Mouse (Mus musculus) embryo, embryonic 11 days (tissue): ENCODE data around the gene Elmo1.

Source experiments
- DNase-seq: peaks from one replicate; pipeline ENCODE4 v3.0.0-alpha.2; 2015

Elmo1 gene

DNA sequence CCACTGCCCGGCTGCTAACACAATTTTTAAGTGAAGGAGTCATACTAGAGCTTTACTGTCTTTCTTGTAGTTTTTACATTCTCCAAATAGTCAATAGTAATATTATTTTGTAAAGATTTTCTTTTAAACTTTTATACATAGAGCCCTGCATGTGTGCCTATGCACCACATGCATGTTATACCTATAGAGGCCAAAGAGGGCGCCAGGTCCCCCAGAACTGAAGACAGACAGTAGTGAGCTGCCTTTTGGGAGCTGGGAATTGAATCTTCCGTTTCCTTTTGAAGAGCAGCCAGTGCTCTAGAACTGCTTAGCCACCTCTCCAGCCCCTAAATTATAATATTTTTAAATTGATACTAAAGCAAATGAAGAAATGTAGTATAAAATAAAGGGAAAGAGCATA, 398.7 kb downstream of the Elmo1 start:
- no peak for DNase-seq

DNA sequence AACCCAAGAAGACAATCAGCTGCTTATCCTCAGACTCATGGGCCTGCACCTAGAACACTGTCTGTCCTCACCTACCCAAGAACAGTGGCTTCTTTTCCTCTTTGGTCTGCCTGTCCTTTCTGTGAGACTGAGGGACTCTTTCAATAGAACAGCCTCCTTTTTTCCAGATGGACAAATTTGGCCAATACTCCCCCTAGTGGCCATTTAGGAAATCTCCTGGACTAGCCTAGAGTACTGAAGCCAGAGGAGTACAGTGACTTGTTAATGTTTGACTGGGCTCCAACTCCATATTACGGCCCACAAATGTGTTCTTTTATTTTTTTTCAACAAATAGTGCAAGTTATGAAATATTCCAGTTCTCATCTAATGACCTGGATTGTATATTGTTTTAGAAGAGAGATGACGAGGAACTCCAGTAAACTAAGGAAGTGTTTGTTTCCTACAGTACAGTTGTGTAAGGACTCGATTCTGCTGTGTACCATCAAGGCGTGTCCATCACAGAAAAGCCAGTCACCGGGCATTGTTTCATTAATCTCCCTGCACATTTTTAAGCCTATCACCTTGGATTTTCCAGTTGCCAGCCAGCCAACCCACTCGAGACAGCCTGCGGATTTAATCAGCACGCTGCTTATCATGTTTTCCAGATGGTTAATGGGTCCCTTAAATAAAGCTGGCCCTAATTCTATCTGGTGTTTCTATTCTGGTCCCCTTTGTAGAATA, 399.5 kb downstream of the Elmo1 start:
- peak; percentile 77 for DNase-seq

DNA sequence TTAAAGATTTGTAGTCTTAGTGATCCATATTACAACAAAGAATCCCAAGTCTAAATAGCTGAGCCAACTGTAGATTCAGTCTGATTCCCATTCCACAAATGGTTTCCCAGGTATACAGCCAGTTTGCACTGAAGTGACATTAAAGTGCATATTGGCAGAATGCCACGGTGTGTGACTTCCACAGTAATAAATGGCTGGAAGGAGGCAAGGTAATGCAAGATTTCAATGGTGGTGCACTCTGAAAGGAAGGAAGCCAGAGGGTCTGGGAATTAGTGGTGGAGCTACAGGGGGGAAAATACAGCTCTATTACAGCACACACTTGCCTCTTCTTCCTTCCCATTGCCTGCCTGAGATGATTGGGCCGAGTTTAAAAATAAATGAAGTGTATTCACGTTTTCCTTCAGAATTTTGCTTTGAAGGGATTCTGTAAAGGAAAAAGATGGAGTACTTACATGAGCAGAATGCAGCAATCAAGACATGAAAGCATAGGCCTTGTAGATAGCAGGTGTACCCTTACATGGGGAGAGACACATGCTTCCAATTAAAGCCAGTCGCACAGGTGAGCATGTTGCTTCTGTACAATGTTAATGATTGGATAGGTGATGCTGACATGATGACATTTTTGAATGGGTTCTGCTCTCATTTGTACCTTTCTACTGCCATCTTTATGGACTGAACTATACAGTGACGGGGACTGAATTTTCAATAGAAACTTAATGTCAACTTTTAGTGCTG, 400.6 kb downstream of the Elmo1 start:
- DNase-seq, result no peak

DNA sequence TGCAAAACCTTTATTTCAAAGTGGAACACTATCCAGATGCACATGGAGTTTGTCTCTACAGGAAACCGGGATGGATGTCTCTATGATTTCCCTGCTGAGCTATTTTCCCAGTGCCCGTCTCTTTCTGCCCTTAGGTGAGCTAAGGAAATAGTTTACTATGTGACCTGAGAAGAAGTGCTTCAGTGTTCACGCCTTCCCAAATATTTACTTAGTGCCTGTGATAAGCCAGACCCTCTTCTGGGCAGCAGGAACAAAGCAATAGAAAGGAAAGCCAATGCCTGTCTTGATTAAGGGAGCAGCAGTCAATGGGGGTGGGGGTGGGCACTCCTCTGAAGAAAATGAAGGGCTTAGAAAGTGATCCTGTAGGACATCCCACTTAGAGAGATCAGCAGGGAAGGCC, 401.3 kb downstream of the Elmo1 start:
- DNase-seq, result no peak

DNA sequence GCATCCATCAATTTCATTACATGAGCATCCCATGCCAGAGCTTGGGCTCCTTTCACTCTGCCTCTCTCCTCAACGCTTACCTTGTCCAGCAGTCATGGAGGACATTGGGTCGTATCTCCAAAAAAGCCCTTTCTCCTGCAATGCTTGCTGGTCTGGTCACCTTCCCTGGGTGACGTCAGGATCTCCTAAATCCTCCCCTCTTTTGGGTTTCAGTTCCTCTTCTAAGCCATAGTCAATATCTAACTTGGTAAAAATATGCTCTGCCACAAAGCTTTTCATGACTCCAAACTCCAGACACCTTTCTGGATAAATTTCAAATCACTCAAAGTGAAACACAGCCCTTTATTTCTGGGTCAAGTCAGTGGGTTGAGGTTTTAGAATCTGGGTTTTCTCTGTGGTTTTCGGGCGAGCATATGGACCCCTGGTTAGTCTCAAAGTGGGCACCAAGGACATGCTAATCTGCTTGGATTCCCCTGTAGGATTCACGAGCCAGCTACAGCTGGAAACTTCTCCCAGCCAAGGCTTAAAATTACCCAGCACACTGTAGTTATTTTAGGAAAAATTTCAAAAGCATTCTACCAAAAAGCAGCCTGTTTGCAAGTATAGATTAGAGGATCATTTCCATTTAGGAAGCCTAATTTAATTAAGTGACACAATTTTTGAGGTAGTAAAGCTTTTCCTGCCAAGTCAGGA, 403.8 kb downstream of the Elmo1 start:
- no peak for DNase-seq

DNA sequence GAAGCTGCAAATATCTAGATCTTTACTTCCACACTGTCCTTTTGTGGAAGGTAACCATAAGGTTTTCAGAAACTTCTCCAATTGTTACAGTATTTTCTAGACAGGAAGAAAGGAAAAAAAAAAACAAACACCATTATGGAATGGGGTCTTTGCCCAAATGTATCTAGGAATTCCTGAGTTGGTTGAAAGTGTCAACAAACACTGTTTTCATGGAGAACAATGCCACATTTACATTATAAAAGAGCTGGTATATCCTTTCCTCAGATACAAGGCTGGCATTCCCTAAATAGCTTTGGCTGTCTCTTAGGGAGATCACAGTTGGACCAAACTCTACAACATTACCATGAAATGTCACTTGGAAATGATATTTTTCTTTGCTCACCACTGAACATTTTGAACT, 411.5 kb downstream of the Elmo1 start:
- no peak for DNase-seq

DNA sequence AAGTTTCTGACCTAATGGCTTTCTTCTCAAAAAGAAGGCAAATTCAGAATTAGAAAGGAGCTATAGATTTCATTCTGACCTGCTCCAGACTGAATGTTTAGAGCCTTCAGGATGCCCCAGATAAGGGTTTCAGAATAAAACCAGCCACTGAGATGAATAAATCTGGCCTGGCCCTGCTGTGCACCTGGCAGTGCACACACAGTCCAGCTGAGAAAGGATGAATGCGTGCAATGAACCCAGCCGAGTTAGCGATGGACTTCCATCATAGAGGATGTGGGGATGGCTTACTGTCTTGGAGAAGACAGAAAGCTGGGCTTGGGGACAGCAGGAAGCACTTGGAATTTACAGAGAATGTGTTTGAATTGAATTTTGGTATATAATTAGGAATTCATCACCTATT, 413.0 kb downstream of the Elmo1 start:
- DNase-seq, result no peak

DNA sequence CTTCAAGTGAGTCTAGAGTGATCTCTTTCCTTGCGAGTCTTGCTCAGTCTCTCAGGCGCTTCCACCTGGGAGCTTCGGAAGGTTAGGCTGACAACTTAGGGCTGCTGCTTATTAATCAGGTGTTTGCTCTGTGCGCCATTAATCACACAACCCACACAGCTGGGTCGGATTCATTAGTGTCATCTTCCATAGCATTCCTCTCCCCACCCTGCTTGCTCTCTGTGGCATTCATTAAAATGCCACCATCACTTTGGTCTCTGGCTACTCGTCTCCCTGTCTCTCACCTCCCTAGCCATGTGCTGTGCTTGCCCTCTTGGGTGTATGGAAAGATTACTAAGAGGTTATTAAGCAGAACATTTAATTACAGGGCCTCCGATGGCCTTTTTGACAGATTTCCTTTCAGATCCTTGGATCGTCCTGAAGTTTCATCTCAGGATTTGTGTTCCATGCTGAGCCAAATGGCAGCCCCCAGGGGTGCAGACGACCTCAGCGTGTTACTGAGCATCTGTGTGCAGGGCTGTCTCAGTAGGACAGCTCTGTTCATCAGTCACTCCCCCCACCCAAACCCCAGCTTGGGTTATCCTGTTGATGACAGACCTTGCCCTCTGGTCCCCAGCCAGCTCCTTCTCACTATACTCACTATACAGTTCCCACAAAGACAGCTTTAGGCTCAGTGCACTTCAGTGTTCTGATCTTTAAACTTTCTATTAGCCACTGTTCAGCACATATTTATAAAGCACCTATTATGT, 417.2 kb downstream of the Elmo1 start:
- peak; percentile 8 for DNase-seq

DNA sequence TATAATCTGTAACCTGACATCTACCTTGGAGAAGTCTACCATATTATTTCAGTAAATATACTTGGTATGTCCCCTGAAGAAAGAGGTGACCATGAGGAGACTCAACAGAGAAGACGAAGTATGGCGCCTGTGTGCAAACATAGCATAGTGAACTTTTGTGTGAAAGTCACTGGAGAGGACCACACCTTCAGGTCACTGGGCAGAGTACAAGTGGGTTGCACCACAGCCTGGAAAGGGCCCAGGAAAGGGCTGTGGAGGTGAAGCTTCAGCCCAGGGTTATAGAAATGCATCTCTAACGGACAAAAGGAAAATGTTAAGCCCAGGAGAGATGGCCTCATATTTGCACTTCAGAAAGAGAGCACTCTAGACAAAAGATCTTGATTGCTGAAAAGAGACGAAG, 420.6 kb downstream of the Elmo1 start:
- DNase-seq, result no peak

DNA sequence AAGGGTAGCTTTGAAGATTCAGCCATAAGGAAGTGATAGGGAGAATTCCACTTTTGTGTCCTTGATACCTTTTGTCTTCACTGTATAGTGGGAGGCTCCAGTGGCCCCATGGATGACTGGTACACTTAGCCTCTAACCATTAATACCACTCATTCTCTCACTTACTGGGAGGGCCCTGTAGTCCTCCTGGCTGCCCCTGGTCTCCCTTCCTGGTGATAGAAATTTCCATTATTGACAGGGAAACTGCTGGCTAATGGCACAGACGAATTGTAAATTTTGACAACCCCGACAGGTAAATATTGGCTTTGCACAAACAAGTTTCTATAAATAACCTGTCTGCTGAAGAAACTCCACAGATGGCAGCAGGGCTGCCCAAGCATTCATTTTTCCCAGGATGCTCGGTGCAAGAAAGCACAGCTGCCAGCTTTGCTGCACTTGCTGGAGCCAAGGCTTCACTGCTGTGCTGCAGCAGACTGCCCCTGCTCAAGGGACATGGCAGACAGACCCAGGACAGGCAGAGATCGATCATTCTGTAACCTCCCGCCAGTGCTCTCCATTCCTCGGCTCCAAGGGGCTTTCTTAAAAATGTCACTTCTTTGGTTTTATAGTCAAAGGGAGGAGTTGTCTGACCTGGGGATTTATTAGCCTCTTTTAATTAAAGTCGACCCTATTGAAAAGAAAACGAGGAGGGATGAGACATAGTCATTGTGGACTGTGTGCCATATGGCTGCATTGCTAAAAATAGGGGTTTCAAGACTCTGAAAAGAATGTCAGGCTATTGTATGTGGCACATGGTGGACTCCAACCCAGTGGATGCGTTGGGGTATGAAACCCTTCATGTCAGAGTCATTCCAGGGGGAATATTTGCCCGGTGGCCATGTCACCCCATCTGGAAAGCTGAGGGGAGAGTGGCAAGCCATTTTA, 422.2 kb downstream of the Elmo1 start:
- DNase-seq, result peak; percentile 28

DNA sequence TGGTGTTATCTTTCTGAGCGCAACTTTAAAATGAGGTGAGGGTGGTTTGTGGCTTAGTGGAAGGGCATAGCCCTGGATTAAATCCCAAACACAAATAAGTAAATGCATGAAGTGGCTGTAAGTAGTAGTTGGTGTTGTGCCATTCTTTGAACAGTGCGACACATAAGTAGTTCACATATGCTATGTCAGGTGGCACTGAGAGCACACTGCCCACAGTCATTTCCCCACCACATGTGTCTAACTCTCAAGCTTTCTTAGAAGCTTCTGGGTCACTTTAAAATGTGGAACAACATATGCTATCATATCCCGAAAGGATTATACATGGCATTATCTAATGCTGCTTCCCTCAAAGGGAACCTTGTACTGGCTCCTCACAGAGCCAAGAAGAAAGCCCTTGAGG, 424.3 kb downstream of the Elmo1 start:
- no peak for DNase-seq

DNA sequence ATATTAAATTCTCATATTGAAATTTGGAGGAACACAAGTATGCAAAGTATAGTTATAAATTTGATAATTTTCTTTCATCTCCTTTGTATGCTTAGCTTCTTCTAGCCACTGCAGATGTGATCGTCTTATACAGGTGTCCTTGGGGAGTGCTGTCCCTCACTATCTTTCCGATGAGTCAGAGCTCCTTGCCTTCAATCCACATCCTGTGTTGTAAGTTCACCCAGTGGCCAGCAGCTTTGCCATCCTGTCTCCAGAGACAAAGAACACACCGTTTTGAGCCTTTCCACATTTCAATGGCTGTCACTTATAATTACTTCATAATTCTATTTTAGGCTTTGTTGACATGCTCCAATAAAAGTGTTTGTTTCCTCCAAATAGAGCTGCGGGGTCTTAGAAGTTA, 425.7 kb downstream of the Elmo1 start:
- DNase-seq, result no peak

DNA sequence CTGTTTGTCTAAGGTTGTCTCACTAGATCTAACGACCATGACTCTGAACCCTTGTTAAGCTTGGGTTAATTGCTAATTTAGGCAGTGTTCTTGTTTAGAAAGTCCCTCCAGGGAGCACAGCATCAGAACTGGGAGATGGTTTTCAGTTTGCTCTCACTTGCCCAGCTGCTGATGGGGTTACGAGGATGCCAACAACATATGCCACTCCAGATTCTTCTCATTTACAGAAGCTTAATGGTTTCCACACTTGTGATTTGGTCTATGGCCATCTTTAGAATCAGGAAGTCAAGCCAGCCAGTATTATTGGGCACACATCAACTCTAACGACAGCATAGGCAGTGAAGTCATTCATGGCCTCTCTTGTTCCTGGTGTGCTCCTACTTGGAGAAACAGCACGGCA, 427.3 kb downstream of the Elmo1 start:
- no peak for DNase-seq

DNA sequence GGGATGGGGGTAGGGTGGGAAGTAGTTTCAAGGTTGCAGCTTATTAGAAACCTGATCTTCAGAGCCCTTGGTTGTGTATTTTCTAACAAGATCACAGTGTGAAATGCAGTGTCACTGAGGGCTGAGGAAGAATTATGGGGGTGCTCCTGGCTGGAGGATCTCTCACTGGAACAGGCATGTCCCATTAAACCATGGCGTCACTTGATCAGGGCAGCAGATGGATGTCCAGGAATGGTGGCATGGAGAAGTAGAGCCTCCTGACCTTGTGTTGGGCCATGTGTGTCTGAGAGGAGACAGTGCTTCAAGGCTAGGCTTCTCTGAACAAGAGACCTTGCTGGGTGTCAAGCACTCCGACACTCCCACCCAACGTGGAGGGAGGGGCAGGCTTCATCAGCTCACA, 431.1 kb downstream of the Elmo1 start:
- no peak for DNase-seq

DNA sequence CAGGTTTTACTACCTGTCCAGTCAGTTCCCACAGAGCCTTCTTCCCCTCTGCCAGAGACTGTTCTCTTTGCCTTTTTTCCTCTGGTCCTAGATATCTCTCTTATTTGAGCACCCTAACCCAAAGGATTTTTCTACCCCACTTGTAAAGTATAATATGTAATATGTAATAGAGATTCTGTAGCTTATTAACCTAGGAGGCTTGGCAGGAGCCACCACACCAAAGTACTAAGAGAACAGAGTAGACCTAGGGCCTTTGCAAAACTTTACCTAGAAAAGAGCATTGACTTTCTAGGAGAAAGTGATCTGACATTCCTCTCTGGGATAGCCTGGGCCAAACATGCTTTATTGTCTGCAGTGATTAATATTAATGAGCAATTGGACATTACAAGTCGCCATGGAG, 433.3 kb downstream of the Elmo1 start:
- DNase-seq, result no peak

DNA sequence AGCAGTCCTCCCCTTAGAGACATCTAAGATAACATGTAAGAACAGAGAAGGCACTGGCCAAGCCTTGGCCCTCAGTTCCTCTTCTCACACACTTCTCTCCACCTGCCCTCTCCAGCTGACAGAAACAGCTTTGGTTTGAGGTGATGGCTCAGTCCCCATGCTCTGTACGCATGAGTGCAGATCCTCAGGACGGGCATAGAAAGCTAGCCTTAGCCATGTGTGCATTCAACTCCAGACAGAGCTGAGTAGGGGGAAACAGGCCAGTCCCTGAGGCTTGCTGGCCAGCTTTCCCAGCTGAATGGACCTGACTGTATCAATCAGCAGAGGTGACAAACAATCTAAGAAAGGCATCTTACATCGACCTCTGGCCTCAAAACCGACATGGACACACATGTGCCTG, 435.4 kb downstream of the Elmo1 start:
- no peak for DNase-seq

DNA sequence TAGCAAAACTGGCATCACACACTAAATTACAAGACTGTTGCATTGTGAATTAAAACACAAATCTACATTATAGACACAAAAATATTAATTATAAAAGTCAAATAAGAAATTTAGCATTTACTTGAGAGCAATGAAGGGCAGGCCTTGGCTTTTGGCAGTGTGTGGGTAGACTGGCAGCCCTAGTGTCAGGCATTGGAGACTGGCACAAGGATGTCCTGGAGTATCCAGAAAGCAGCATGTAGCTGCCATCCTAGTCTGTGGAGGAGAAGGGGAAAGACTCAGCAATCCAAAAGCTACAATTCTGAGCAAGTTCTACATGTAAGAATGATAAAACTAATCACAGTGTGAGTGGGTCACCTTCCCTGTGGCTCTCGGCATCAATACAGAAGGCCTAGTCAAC, 446.7 kb downstream of the Elmo1 start:
- no peak for DNase-seq

DNA sequence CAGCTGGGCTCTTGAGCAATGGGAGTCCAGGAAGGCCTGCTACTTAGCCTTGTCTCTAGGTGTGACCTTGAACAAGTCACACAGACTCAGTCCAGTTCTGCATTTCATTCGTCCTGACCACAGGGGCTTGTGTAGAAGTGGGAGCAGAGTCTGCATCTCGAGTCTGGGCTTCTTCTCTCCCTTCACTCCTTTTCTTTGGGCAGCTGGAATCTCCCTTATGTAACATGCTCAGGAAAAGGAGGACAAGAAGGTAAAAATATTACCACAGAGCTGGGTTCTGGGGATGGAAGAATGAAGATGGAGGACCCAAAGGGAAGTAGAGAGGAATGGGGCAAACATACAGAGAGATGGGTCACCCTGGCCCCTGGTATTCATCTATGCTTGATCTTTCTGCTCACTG, 447.1 kb downstream of the Elmo1 start:
- no peak for DNase-seq

DNA sequence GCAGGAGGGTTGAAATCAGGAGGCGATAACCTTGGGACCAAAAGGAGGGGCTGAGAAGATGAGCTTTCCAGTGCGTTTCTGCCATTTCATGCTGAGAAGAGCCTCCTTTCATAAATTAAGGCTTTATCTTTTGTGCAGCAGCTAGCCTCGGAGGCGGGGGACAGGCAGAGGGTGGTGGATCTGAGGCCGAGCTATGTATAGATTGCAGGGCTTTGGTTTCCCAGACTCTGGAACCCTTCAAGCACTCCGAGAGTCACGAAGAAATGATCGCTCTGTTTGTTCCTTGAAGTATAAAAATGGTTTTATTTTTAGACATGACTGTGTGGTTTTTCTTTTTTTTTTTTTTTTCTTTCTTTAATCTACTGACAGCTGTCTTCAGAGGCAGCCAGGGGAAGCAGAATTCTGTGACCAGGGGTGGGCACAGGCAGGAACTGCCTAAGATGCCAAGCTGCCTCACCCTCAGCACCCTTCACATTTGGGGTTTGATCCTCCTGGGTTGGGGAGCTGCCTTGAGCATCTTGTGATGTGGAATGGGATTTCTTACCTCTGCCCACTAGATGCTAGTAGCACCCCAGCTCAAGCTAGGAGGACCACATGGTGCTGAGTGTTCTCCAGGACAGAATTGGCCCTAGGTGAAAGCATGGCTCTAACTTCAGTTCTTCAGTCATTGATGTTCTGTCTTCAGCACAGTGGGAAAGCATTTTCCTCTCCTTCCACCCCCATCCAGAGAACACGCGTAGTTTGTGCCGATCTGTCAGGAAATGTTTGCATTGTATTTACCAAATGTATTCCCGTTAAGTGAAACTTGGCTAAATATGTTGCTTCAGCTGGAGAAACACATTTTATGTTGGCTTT, 448.0 kb downstream of the Elmo1 start:
- DNase-seq, result no peak

DNA sequence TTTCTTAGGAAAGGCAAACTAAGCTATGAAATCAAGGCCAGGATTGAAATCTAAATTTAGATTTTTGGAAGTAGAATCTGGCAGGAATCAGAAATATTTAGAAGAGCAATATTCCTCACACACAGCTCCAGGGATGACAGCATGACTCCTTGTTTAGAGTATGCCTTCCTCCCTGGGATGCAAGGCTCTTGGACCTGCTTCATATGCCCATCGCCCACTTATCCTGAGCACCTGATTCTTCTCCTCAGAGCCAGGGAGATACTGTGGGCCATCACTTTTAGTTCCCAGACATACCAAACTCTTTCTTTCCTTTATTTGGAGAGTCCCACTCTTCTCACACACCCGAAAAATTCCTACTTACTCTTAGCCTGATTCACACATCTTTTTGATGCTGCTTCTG, 449.2 kb downstream of the Elmo1 start:
- no peak for DNase-seq

DNA sequence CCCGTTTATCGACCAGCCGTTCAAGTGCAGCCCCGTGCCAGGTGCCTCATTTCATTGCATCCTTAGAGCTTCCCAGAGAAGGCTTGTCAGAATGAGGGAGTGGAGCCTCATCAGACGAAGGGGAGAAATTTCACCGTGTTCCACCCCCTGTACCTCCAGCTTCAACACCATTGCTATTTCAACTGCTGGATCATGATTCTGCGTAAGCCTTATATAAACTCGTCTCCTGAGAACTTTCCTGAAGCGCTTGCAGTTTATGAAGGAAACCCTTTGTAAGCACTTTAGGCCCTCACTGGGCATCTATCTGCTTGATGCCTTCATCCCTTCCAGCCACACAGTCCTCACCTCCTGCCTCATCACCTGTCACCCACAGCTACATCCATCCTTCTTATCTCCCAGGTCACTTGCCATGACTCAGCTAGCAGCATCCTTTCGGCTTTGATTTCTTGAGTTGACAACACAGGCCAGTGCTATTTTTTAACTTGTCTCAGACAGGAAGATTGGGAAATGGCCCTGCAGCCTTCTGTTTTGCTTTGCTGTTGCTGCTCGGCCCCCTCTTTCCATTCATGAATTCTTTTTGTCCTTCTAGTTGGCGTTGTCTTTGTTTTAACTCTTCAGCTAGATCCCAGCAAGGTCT, 456.3 kb downstream of the Elmo1 start:
- no peak for DNase-seq
